Mouse (Mus musculus): ENCODE results near the gene Tmem72.

DNA sequence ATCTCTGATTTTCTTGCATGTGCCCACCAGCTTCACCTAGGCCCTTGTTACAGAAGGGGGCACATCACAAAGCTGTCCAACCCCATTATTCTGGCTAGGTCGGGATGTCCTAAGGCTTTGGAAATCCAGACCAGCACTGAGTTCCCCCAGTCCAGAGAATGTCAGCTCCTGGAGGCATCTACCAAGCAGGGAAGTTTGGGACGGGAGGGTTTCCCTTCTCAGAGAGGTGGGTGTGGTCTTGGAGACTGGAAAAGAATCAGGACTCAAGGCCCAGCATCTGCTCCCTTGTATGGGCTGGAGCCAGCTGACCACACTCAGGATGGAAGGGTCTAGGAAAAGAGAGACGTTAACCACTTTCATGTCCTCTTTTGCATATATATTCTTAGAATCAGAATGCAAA, 63.5 kb downstream of the Tmem72 start:
- TF ChIP-seq CTCF (IDR thresholded peaks at IDR 0.05; ENCODE audit: extremely low read depth, insufficient read depth, low read length) (no peak), POLR2A (IDR thresholded peaks at IDR 0.05; ENCODE audit: extremely low read depth, insufficient read depth, low read length) (no peak)

All from cortical plate, adult 2 months (tissue).